Mouse (Mus musculus) lung, postnatal 4 days (tissue): ENCODE data around the gene Agbl4.

Source experiments
- DNase-seq, 2 experiments: peaks; one replicate each; pipeline ENCODE4 v3.0.0; 2021

Gene Agbl4

GRCm38 (mm10) chr4:111510129-111510528, 1112.7 kb downstream of the Agbl4 start:
- no peak for DNase-seq

- DNase-seq, result no peak
Measured at GRCm38 (mm10) chr4:111513921-111514320, 1116.5 kb downstream of the Agbl4 start.

GRCm38 (mm10) chr4:111516136-111516535, 1118.7 kb downstream of the Agbl4 start:
- DNase-seq, result no peak

GRCm38 (mm10) chr4:111517063-111517792, 1119.8 kb downstream of the Agbl4 start:
- DNase-seq, result no peak

- DNase-seq, result no peak
Measured at GRCm38 (mm10) chr4:111518191-111518590, 1120.7 kb downstream of the Agbl4 start.

- no peak for DNase-seq
Measured at GRCm38 (mm10) chr4:111519267-111519666, 1121.8 kb downstream of the Agbl4 start.

- DNase-seq, result no peak
Measured at GRCm38 (mm10) chr4:111520006-111520405, 1122.5 kb downstream of the Agbl4 start.

GRCm38 (mm10) chr4:111522974-111523373, 1125.5 kb downstream of the Agbl4 start:
- no peak for DNase-seq

- DNase-seq, result no peak
Measured at GRCm38 (mm10) chr4:111528961-111529360, 1131.5 kb downstream of the Agbl4 start.

GRCm38 (mm10) chr4:111529996-111530395, 1132.5 kb downstream of the Agbl4 start:
- no peak for DNase-seq

- DNase-seq, result no peak
Measured at GRCm38 (mm10) chr4:111530537-111530936, 1133.1 kb downstream of the Agbl4 start.

- no peak for DNase-seq
Measured at GRCm38 (mm10) chr4:111544684-111545083, 1147.2 kb downstream of the Agbl4 start.

GRCm38 (mm10) chr4:111546009-111546408, 1148.5 kb downstream of the Agbl4 start:
- DNase-seq, result no peak

GRCm38 (mm10) chr4:111555426-111555825, 1158.0 kb downstream of the Agbl4 start:
- DNase-seq, result no peak

- no peak for DNase-seq
Measured at GRCm38 (mm10) chr4:111577087-111577773, 1179.8 kb downstream of the Agbl4 start.

GRCm38 (mm10) chr4:111579115-111579862, 1181.8 kb downstream of the Agbl4 start:
- no peak for DNase-seq

GRCm38 (mm10) chr4:111579863-111580224, 1182.4 kb downstream of the Agbl4 start:
- DNase-seq, result no peak

GRCm38 (mm10) chr4:111580239-111580638, 1182.8 kb downstream of the Agbl4 start:
- no peak for DNase-seq

- no peak for DNase-seq
Measured at GRCm38 (mm10) chr4:111583562-111584237, 1186.2 kb downstream of the Agbl4 start.

GRCm38 (mm10) chr4:111584286-111584685, 1186.8 kb downstream of the Agbl4 start:
- DNase-seq, result no peak

- no peak for DNase-seq
Measured at GRCm38 (mm10) chr4:111588211-111588610, 1190.8 kb downstream of the Agbl4 start.

- no peak for DNase-seq
Measured at GRCm38 (mm10) chr4:111589467-111590170, 1192.2 kb downstream of the Agbl4 start.
